Mouse (Mus musculus) forebrain, embryonic 11.5 days (tissue): Measurements from ENCODE around the gene E2f2. TPM values are rescaled to one million over a fixed set of nuclear protein-coding genes. Genes with fewer than 3 reads are reported as not detected.

ENCODE experiments used
- ATAC-seq: fragments of 200-750 bp; cut with Nextera tagmentation; replicated peaks from 2 replicates; pipeline ENCODE4 v1.8.0; 2017; ENCODE audit warnings: moderate TSS enrichment; ENCODE audit not compliant: low FRiP score
- DNase-seq: peaks from one replicate; pipeline ENCODE4 v3.0.0-alpha.2; 2017; ENCODE audit warnings: low spot score
- H3K27ac ChIP-seq: fragments of 300-500 bp; sonication (generic); 2 replicates; pipeline ENCODE4 v1.5.1; 2014; ENCODE audit warnings: low read depth, low read length
- H3K27me3 ChIP-seq: fragments of 300-500 bp; sonication (generic); 2 replicates; pipeline ENCODE4 v1.6.1; 2014; ENCODE audit warnings: mild to moderate bottlenecking, low read length, mixed read lengths; ENCODE audit not compliant: control insufficient read depth, insufficient read depth
- H3K36me3 ChIP-seq: fragments of 300-500 bp; sonication (generic); 2 replicates; pipeline ENCODE4 v1.6.1; 2014; ENCODE audit warnings: mild to moderate bottlenecking, low read length, moderate library complexity, mixed read lengths; ENCODE audit not compliant: control insufficient read depth, insufficient read depth
- H3K4me1 ChIP-seq: fragments of 300-500 bp; sonication (generic); replicated peaks from 2 replicates; pipeline ENCODE4 v1.6.1; 2014; ENCODE audit warnings: low read length, mixed read lengths; ENCODE audit not compliant: control insufficient read depth, insufficient read depth
- H3K4me2 ChIP-seq: fragments of 300-500 bp; sonication (generic); 2 replicates; pipeline ENCODE4 v1.6.1; 2014; ENCODE audit warnings: low read depth, mild to moderate bottlenecking, low read length, moderate library complexity, mixed read lengths; ENCODE audit not compliant: severe bottlenecking
- H3K4me3 ChIP-seq: fragments of 300-500 bp; sonication (generic); 2 replicates; pipeline ENCODE4 v1.5.1; 2014; ENCODE audit warnings: low read depth, low read length
- H3K9ac ChIP-seq: fragments of 300-500 bp; sonication (generic); 2 replicates; pipeline ENCODE4 v1.6.1; 2014; ENCODE audit warnings: low read length
- H3K9me3 ChIP-seq: fragments of 300-500 bp; sonication (generic); 2 replicates; pipeline ENCODE4 v1.6.1; 2016; ENCODE audit warnings: low read length, mixed read lengths; ENCODE audit not compliant: control insufficient read depth
- WGBS: fragments of 180-500 bp; shearing (Covaris S2); extraction: QIAGEN DNeasy Blood & Tissue Kit; methylation state at CpG from one replicate; pipeline ENCODE4 v1.1.7; 2014; 5-methylcytosine and 5-hydroxymethylcytosine counted together
- polyA plus RNA-seq: library from polyadenylated mRNA; unstranded; fragments of >200 nt; fragmentation: Nextera tagmentation; extraction: Ambion mirVana; gene quantifications from 2 replicates; pipeline ENCODE4 v1.2.1, GENCODE M21; 2014

E2f2 gene
- polyA plus RNA-seq, 1 experiment from 2014 or later: 10.2 TPM

DNA sequence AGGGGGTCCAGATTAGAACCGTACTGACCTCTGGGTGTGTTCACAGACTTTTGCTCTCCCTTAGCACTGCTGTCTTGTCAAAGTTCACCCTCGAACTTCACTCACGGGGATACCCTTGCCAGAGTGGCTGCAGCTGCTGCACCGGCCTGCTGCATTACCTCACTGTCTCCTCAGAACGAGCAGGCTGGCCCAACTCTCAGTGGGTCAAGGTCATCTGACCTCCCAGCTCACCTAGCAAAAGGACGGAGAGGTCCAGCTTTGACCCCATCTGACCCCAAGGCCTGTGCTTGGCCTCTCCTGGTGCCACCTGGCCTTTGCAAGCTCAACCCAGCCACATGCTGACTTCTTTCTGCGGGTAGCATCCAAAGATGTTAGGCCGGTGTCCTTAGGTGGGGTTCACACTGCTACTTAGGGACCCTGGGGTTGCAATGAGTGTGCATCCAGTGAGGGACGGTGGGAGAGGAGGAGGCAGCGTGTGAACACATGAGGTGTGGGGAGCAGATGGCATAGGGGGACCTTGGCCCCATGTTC, 3.9 kb downstream of the E2f2 start:
- DNase-seq: peak; percentile 49
- H3K4me2 ChIP-seq: no peak overlapping the region
- no peak overlapping the region for H3K9ac ChIP-seq
- H3K9me3 ChIP-seq: no peaks in the 10 kb centered on the region
- H3K36me3 ChIP-seq: no peaks in the 10 kb centered on the region
- ATAC-seq: no peak
- WGBS: 72% methylated on average over 10 of the region's 10 CpGs
- H3K27me3 ChIP-seq: no peaks in the 10 kb centered on the region
- no peak overlapping the region for H3K27ac ChIP-seq
- no peak overlapping the region for H3K4me3 ChIP-seq
- H3K4me1 ChIP-seq: peaks cover 14% of the 10 kb centered on the region

DNA sequence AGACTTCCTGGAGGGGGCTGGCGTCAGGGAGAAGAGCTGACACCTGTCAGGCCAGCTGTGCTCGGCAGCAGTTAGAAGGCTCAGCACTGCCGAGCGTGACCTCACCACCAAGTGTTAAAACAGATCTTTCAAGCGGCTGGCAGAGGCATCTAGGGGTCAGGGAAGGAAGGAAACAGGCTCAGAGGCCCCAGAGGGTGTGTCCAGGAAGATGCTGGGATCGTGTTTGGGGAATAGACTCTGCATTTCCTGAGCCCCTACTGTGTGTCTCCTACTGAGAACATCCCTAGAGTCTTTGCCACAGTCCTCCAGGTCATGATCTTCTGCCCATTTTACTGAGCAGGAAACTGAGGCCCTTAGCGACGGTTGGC, 5.0 kb downstream of the E2f2 start:
- ATAC-seq (no peak), DNase-seq (no peak)
- Histone ChIP-seq H3K9ac (no peak overlapping the region), H3K27me3 (no peaks in the 10 kb centered on the region), H3K9me3 (no peaks in the 10 kb centered on the region), H3K4me2 (no peak overlapping the region), H3K4me3 (no peak overlapping the region), H3K4me1 (peaks cover 12% of the 10 kb centered on the region), H3K36me3 (no peaks in the 10 kb centered on the region), H3K27ac (peak overlapping the region; percentile 26)
- WGBS: 59% methylated on average over 8 of the region's 8 CpGs

DNA sequence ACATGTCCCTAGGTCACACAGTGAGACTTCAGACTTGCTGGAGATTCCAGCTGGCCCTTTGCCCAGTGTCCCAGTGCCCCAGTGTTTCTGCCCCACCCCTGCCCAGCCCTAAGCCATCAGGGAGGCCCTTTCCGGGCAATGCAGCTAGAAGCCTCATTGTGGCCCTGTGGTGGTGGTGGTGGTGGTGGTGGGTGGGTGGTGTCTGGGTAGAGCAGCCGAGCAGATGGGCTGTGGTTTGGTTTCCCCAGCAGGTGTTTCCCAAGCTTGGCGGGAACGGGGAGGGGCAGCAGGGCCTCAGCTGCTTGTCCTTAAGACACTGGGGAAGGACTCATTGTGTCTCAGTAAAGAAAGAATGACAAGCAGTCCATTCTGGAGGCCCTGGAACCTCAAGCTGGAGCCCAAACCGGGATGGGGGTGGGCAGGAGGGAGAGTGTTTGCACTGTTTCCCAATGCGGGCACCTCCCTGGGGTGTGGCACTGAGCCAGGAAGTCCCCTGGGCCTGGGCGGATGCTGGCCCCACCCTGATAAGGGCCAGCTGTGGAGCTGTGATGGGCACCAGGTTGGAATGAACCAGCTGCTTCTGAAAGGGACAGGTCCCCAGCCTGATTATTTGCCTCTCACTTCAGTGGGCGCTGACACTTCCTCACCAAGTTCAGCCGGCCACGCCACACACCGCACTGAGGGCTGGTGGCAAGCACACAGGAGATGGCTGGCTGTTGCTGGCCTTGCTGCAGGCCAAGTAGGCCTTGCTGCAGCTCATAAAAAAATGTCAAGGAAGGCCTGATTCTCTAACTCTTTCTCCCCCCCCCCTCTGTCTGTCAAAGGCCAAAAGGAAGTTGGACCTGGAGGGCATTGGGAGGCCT, 5.6 kb downstream of the E2f2 start:
- Histone ChIP-seq H3K4me2 (no peak overlapping the region), H3K9me3 (no peaks in the 10 kb centered on the region), H3K4me1 (peaks cover 11% of the 10 kb centered on the region), H3K4me3 (no peak overlapping the region), H3K36me3 (no peaks in the 10 kb centered on the region), H3K27me3 (no peaks in the 10 kb centered on the region), H3K9ac (no peak overlapping the region; the same call in 1 of the 2 replicates), H3K27ac (peak overlapping the region; percentile 26)
- DNase-seq: peak; percentile 61
- ATAC-seq: peak; percentile 45; the same call in 1 of the 2 replicates
- whole genome bisulfite sequencing: 70% methylated on average over 11 of the region's 11 CpGs

DNA sequence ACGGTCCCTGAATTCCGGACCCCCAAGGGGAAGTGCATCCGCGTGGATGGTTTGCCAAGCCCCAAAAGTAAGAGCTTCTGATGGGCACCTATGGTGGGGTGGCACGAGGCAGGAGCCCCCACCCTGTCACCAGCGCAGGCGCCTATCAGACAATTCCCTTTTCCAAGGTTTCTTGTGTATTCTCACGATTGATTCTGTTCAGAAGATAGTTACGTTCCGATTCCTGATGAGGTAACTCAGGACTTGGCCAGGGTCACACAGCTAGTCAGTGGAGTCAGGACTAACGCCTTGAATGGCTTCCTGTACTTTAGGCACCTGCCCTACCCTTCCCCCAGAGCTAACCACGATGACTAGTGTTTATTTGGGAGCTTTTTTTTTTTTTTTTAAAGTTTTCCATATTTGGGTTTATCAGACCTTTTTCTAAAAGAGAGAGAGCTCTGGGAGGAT, 6.3 kb downstream of the E2f2 start:
- Histone ChIP-seq H3K4me3 (no peak overlapping the region), H3K4me1 (peaks cover 8% of the 10 kb centered on the region; the same call in 1 of the 2 replicates)

DNA sequence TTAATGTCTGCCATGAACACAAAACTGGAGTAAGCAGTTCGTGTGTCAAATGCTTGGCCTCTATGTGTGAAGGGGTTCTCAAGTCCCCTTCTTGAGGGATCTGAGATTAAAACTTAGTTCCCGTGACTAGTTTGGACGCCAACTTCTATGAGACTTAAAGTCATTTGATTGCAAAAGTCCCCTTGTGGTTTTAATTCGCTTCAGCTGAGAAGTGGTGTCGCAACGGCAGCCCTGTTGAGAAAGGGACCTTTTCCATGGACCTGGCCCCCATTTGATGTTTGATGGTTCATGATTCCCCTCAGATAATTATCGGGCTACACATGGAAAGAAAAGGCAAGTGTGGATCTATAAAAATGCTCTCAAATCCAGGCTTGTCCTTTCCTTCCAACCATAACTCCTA, 7.3 kb downstream of the E2f2 start:
- no peak for ATAC-seq

More for the DNA sequence above, 6.3 kb downstream of the E2f2 start:
- WGBS: 87% methylated on average over 12 of the region's 12 CpGs
- H3K27ac ChIP-seq: peak overlapping the region; percentile 26; the same call in 1 of the 2 replicates
- H3K27me3 ChIP-seq: no peaks in the 10 kb centered on the region
- ATAC-seq (no peak), DNase-seq (no peak)
- H3K4me2 ChIP-seq: no peak overlapping the region
- H3K9me3 ChIP-seq: no peaks in the 10 kb centered on the region
- no peak overlapping the region for H3K9ac ChIP-seq
- H3K36me3 ChIP-seq: no peaks in the 10 kb centered on the region

DNA sequence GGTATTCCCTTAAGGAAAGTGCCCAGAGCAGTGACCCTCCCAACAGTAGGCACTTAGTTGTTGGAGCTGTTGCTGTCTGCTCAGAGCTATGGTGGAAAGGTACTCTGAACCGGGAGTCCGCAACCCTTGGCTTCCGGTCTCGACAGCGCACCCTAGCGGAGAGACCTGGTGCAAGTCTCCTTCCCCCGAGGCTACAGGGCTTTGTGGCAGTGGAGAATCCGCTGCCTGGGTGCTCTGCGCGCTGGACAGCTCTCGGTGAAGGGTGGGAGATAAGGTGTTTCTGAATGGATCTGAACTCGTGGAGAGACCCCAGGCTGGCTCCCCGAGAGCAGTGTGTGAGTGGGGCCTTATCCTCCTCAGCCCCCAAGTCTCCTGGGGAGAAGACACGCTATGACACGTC, 7.8 kb downstream of the E2f2 start:
- peak; percentile 11; the same call in 1 of the 2 replicates for ATAC-seq
- H3K4me1 ChIP-seq: peaks cover 8% of the 10 kb centered on the region; the same call in 1 of the 2 replicates

More for the DNA sequence above, 7.3 kb downstream of the E2f2 start:
- H3K4me2 ChIP-seq: no peak overlapping the region
- no peaks in the 10 kb centered on the region for H3K36me3 ChIP-seq
- no peak overlapping the region for H3K4me3 ChIP-seq
- WGBS: 89% methylated on average over 7 of the region's 7 CpGs
- no peak overlapping the region for H3K27ac ChIP-seq
- H3K4me1 ChIP-seq: peaks cover 8% of the 10 kb centered on the region; the same call in 1 of the 2 replicates
- H3K27me3 ChIP-seq: no peaks in the 10 kb centered on the region
- no peaks in the 10 kb centered on the region for H3K9me3 ChIP-seq
- H3K9ac ChIP-seq: no peak overlapping the region
- no peak for DNase-seq

DNA sequence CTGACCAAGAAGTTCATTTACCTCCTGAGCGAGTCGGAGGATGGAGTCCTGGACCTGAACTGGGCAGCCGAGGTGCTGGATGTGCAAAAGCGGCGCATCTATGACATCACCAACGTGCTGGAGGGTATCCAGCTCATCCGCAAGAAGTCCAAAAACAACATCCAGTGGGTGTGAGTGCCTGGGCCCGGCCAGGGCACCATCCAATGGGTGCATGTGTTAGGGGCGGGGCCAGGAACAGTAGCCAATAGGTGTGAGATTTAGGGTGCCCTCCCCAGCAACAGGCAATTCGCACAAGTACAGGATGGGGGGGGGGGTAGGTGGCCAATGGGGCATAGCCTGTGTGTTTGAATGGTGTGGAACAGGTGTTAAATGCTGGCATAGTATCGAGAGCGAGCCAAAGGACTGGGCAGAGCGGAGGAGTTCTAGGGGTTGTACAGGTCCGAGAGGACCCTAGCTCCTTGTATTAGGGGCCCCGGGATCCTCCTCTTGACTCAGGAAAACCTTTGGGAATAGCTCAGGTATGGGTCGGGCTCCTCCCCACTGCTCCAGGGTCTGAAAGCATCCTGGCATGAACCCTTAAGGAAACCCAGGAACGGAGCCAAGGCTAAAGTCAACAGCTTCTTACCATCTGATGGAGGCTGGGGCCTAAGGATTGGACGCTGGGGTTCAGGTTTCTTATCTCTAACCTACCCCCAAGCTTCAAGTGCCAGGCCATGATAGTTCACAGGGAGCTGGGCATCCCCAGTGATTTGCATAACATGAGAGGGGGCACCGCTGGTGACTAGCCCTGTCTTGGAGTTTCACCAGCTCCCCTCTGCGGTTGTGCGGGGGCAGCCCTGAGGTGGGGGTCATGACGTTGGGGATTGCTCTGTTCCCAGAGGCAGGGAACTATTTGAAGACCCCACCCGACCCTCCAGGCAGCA, 8.5 kb downstream of the E2f2 start:
- DNase-seq: peak; percentile 71

More for the DNA sequence above, 7.8 kb downstream of the E2f2 start:
- H3K9me3 ChIP-seq: no peaks in the 10 kb centered on the region
- H3K4me2 ChIP-seq: peak overlapping the region; percentile 36
- WGBS: 4% methylated on average over 15 of the region's 15 CpGs
- H3K4me3 ChIP-seq: peak overlapping the region; percentile 23
- peak; percentile 94 for DNase-seq
- H3K27me3 ChIP-seq: no peaks in the 10 kb centered on the region
- H3K36me3 ChIP-seq: no peaks in the 10 kb centered on the region
- H3K9ac ChIP-seq: peak overlapping the region; percentile 43
- H3K27ac ChIP-seq: no peak overlapping the region

DNA sequence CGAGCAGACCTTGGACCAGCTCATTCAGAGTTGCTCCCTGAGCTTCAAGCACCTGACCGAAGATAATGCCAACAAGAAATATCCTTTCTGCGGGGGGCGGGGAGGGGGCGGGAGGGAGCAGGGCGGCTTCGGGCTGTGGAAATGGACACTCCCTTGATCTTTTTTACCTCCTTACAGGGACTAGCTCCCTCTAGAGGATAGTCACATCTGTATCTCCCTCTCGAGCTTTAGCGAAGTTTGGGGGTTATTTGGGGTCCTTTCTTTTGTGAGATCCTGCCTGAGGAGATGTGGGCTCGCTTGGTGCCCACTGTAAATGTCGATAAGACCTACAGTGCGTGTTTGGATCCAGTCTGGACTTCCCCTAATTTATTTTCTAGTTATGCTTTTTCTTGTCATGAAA, 9.2 kb downstream of the E2f2 start:
- Histone ChIP-seq H3K4me3 (no peak overlapping the region), H3K27ac (no peak overlapping the region), H3K9ac (no peak overlapping the region), H3K27me3 (no peaks in the 10 kb centered on the region), H3K36me3 (no peaks in the 10 kb centered on the region; the same call in 1 of the 2 replicates), H3K9me3 (no peaks in the 10 kb centered on the region), H3K4me1 (peaks cover 6% of the 10 kb centered on the region; the same call in 1 of the 2 replicates), H3K4me2 (no peak overlapping the region)
- WGBS: 23% methylated on average over 12 of the region's 12 CpGs
- ATAC-seq: no peak
- DNase-seq: peak; percentile 49

More for the DNA sequence above, 8.5 kb downstream of the E2f2 start:
- Histone ChIP-seq H3K9ac (peak overlapping the region; percentile 43), H3K27ac (no peak overlapping the region), H3K4me2 (peak overlapping the region; percentile 36), H3K9me3 (no peaks in the 10 kb centered on the region), H3K4me1 (peaks cover 8% of the 10 kb centered on the region; the same call in 1 of the 2 replicates), H3K4me3 (peak overlapping the region; percentile 23), H3K27me3 (no peaks in the 10 kb centered on the region), H3K36me3 (no peaks in the 10 kb centered on the region; the same call in 1 of the 2 replicates)
- ATAC-seq: peak; percentile 74
- WGBS: 16% methylated on average over 23 of the region's 23 CpGs
